Mouse (Mus musculus) heart, adult 18-20 months (tissue): ENCODE results near the gene Mex3a. TPM values are rescaled to one million over a fixed set of nuclear protein-coding genes. Genes with fewer than 3 reads are reported as not detected.
A peak's percentile ranks its signal among the peaks of the same experiment; 100 is the strongest.

Experiments used
- DNase-seq, 2 experiments: peaks; one replicate each; pipeline ENCODE4 v3.0.0; 2021 to 2022; ENCODE audit warnings: mixed read lengths in 1 of 2
- long read RNA-seq, 2 experiments: library from polyadenylated mRNA; stranded (forward); transcript quantifications; one replicate each; pipeline ENCODE4 v2.0.0; 2021
- total RNA-seq, 2 experiments: library from RNA; stranded (reverse); gene quantifications; 2 replicates each; pipeline ENCODE4 v1.2.3; 2021

Mex3a gene
- under 1 TPM; 0.26 to 0.35 TPM for total RNA-seq
- long read RNA-seq, experiment 1, partial matches to known transcripts = 0 of 1 reads
- long read RNA-seq, experiment 1, other reads (novel, unspliced or antisense) = 1 of 1 reads
- long read RNA-seq, experiment 2, partial matches to known transcripts = 0 of 1 reads
- long read RNA-seq, experiment 2, other reads (novel, unspliced or antisense) = 1 of 1 reads

GRCm38 (mm10) chr3:88532299-88532674, at the start of gene Mex3a:
Gene Mex3a, plus strand, starts transcription at chr3:88532395.
- no peak for DNase-seq

- no peak for DNase-seq
Observed at GRCm38 (mm10) chr3:88483141-88483540, 49.1 kb upstream of the Mex3a start.

DNA sequence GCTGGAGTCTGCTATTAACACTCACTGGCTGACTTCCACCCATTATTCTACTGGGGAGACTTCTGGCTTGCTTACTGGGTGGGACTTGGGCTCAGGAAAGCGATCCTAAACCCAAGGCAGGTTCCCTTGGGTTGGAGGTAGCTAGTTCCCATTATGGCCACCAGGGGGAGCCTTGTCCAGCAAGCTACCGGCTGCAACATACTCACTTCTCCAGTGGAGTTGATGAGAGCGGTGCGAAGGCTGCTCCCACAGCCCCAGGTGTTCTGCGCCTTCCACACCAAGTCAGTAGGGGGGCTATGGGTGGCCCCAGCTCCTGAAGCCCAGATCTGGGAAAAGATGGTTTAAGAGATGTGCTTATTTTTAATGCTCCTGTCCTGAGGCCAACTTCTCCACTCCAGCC, 48.6 kb upstream of the Mex3a start:
- peak; percentile 68 to 84 for DNase-seq

GRCm38 (mm10) chr3:88484597-88485316, 47.4 kb upstream of the Mex3a start:
- no peak for DNase-seq

DNA sequence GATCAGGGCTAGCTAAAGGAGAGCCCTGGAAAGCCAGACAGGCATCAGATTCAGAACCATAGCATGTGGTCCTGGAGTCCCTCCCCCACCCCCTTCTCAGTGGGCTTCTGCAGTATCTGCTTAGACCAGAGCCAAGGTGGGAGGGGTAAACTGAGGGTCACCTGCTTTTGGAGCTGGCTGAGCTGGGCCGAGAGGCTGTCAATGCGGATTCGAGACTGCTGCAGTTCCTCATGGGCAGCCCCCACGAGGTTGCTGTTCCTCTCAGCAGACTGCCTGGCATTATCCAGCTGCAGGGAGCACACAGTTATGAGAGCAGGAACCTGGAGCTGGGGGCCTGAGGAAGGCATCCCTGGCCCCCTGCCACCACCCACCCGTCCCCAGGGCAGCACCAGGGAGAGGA, 46.2 kb upstream of the Mex3a start:
- no peak for DNase-seq

DNA sequence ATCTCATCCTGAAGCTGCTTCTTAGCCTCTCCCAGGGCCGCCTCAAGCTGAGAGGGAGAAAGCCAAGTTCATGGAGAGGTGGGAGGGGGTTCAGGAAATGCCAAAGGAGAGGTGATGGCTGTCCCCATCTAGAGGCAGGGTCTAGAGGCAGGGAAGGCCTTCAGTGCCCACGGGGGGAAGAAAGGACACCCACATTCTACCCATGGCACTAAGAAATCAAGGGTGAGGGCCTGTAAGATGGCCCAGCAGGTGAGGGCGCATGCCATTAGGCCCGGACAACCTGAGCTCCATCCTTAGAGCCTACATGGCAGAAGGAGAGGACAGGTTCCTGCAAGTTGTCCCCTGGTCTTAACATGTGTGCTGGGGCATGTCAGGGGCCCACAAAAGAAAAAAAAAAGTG, 45.3 kb upstream of the Mex3a start:
- DNase-seq = no peak

DNA sequence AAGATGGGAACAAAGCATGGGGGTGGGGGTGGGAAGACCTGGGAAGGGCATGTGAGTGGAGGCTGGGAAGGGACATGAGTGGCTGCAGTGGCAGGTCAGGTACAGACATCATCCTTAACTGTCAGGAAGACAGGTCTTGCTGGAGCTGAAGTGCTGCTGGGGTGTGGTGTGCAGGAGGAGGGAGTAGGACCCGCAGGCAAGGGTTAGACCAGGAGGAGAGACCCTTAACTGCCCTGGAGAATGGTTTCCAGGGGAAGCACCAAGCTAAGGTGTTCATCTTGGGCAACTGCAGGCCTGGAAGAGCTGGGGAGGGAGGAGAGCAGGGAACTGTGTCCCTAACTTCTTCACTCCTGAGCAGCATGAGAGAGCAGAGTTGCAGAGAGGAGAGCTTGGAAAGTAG, 44.8 kb upstream of the Mex3a start:
- DNase-seq = no peak

DNA sequence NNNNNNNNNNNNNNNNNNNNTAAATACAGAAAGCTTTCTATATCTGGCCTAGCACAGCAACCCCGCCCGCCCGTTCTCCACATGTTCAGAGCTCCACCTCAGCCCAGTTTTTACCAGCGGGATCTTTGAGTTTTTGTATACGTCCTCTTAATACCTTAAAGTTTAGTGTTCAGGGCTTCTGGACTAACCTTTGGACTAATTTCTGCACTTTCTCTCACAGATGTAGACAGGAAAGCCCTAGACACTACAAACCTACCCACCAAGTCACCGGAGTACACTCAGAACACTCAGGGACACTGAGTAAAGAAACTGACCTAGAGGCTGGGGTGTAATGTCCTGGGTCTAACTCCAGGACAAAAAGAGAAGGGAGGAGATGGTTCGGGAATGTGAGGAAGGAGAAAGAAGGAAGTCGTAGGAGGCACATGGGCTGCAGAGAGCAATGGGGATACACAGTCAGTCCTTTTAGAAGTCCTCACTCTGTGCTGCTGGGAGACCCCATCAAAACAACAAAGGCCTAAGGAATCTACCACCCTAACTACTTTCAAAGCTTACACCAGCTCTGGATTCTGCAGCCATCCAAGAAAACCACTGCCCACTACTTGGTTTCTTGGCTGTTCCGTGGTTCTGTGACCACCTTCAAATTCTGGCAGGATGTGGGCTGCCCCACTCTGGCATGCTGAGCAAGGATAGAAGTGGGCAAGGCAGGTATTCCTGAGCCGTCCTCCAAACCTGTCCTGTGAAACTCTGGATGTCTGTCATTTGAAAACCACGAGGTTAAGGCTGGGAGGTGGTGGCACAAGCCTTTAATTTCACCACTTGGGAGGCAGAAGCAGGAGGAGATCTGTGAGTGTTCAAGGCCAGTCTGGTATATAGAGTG, 38.3 kb upstream of the Mex3a start:
- peak in 1 of 2 experiments; percentile 55 for DNase-seq

GRCm38 (mm10) chr3:88494836-88495628, 37.2 kb upstream of the Mex3a start:
- peak; percentile 81 to 83 for DNase-seq

DNA sequence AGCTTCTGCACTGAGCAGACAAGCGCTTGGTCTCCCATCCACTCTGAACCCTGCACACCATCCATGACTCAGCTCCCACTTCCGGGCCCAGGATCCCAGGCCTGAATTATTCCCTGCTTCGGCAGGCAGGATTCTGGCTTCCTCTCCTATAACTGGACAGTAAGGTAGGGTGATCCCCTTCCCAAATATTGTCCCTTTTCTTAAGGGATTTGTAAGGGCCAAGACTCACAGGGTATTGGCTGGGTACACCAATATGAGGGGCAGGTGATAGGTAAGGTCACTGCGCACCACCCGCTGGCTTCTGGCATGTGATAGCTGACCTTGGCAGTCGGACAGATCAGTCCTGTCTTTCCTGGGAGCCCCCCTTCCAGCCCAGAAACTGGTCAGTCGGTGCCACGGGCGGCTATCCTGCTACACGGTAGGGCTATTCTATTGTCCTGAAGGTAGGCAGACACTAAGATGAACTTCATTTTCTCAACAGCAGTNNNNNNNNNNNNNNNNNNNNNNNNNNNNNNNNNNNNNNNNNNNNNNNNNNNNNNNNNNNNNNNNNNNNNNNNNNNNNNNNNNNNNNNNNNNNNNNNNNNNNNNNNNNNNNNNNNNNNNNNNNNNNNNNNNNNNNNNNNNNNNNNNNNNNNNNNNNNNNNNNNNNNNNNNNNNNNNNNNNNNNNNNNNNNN, 36.3 kb upstream of the Mex3a start:
- peak in 1 of 2 experiments; percentile 68 for DNase-seq

DNA sequence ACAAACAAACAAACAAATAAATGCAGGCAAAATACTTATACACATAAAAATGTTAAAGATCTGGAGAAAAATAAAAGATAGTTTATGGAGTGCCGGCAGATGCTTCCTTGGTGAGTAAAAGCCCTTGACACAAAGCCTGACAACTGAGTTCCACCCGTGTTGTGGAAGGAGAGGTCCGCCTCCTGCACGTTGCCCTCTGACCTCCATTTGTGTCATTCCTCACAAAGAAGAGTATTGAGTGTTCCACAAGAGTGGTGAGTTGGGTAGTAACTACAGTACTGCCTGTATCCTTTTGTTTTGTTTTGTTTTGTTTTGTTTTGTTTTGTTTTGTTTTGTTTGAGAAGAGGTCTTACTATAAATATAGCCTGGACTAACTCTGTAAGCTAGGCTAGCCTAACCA, 32.6 kb upstream of the Mex3a start:
- DNase-seq = no peak

DNA sequence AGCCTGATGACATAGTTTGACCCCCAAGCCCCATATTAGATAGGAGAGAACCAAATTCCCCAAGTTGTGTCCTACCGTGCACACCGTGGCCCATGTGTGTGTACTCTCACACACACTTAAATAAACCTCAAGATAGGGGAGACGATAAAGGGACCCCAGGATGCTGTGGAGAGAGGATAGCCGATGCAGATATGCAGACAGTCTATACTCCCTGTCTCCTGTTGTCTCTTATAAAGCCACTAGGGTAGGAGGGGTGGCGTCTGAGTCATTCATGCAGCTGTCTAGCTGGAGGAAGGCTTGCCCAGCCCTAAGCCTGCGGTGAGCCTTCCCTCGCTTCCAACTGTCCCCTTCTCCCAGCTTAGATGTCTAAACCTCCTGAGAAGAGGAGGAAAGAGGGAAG, 32.1 kb upstream of the Mex3a start:
- no peak for DNase-seq

- DNase-seq = no peak
Observed at GRCm38 (mm10) chr3:88500655-88501365, 31.4 kb upstream of the Mex3a start.

DNA sequence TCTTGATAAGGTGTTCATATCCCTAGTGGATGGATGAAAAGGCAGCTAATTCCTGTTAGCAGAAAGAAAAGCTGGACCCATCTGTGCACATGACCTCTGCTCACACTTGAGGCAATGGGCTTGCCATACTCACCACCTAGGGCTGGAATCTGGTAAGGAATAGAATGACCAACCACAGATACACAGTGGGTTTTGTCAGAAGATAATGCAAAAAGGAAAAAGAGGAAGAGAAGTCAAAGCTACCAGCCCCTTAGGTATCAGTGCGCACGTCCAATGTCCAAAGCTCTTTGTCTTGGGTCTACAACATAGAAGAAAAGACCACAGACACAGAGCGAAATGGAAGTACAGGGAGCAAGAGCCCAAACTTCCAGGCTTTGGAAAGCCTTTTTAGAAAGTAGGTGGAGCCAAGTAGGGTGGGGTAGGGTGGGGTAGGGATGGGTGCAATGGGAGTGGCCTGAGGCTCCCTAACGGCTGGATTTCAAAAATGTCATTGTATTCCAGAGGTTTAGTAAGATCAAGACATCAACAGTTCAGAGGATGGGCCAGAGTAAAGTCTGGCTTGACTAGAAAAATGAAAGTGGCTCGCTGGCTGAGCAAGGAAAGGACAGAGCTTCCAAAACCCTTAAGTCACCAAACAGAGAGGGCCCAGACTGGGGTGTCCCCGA, 30.7 kb upstream of the Mex3a start:
- DNase-seq = no peak

DNA sequence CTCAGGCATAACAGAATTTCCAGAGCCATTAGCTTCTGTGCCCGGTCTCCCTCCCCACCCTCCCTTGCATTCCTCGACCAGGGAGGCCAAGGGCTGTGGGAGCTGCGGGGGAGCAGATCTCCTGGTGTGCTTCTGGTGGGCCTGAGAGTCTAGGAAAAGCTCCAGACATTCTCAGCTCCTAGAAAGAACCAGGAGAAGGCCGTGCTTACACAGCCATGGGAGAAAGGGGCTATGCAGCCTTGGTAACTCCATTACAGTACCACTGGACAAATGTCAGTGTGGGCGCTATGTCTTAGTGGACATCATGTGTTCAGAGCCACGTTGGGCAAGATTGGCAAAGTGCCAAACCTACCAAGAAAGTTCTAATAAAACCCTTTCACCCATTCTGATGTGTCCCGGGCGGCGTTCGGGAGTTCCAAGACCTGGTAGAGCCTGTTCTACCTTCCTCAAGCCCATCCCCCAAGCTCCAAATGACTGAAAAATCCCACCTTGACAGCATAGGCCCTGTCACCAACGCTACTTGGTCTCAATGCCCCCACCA, 30.1 kb upstream of the Mex3a start:
- peak in 1 of 2 experiments; percentile 78 for DNase-seq

GRCm38 (mm10) chr3:88502641-88503504, 29.3 kb upstream of the Mex3a start:
- DNase-seq = peak; percentile 95 to 96

- DNase-seq = peak in 1 of 2 experiments; percentile 75
Observed at GRCm38 (mm10) chr3:88503505-88503863, 28.7 kb upstream of the Mex3a start.

- DNase-seq = no peak
Observed at GRCm38 (mm10) chr3:88503881-88504746, 28.1 kb upstream of the Mex3a start.
